Mouse (Mus musculus): ENCODE results near the gene Gm29276. TPM values are rescaled to one million over a fixed set of nuclear protein-coding genes. Genes with fewer than 3 reads are reported as not detected.
"Not testable (repeated sequence)": the region's sequence is repeated elsewhere in the genome, so short reads cannot be mapped to it uniquely, and the experiment has no call there.

Gene Gm29276
- polyA plus RNA-seq (2015; fragmentation: Nextera tagmentation; extraction: Ambion mirVana), result not detected in 2 replicates

DNA sequence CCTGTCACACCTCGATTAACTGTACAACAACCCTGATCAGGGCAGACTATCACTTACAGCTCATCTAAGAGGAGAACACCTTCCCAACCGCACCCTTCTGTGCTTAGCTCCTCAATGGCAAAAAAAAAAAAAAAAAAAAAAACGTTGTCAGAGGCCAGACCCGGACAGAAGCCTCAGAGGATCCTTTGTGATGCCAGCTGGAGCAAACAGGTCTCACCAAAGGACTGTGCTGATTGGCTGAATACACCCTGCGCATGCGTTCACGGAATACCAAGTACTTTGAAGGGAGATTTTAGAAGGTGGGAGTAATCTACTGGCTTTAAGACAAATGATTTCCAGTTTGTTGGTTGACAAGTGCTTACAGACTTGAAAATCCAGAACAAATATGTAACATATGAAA, at the start of gene Gm29276:
Gene Gm29276 (minus strand): TSS at position 101 of the 400 bp plus-strand sequence.
- H3K27me3 ChIP-seq; H3K4me1 ChIP-seq (replicated peaks); H3K27ac ChIP-seq; H3K9ac ChIP-seq (replicated peaks); H3K36me3 ChIP-seq; ATAC-seq; H3K9me3 ChIP-seq; H3K4me3 ChIP-seq (replicated peaks); H3K4me2 ChIP-seq (replicated peaks): not testable (repeated sequence)
- WGBS, result no CpG with 5 or more reads among the region's 7 CpGs

Data from midbrain, embryonic 13.5 days (tissue).